In genomic region chr16:92397745-92398573, GRCm38 (mm10) we compare ENCODE assay signal across 11 mouse cellular contexts. TPM values are rescaled to one million over a fixed set of nuclear protein-coding genes. Genes with fewer than 3 reads are reported as not detected.
DNase-seq lines count a peak whose midpoint lies in the region; ATAC-seq and TF ChIP-seq lines count a peak whose summit lies in the region.
"Had no signal": no experiment of that assay in that cellular context is flagged by ENCODE, and none has a peak within 500 bp of the region (broad histone marks: within the 10 kb centered on the region; RNA-seq: fewer than 3 reads in every experiment).

No protein-coding gene starts in this region.

- intact Hi-C loops in heart, adult 2 months (cut with DNase I), result loop anchor here (2.0 to 5.0 kb wide), 2 partner anchors 47 to 61 kb away; no protein-coding TSS in a partner anchor
- intact Hi-C loops in heart, postnatal 10 days (cut with DNase I), result loop anchor here (2.0 kb wide), 3 partner anchors 31 to 57 kb away; no protein-coding TSS in a partner anchor

- H3K27me3 ChIP-seq in heart, adult 2 months (ENCODE audit: control insufficient read depth, insufficient read depth, low read length), result no peaks in the 10 kb centered on the region
- no peaks in the 10 kb centered on the region for H3K27me3 ChIP-seq in limb, embryonic 15.5 days

- DNase-seq in heart, adult 2 months, result peak in 1 of 2 experiments; percentile 32
- no peak for DNase-seq in heart, postnatal 10 days
- peak; percentile 45 for DNase-seq in urinary bladder, postnatal 14 days (ENCODE audit: low spot score)
- DNase-seq in urinary bladder, postnatal 10 days (ENCODE audit: low spot score), result no peak
- DNase-seq in yolk sac, embryonic 10.5 days (ENCODE audit: low spot score), result peak; percentile 71
- no peak for DNase-seq in spleen, adult 18-20 months
- DNase-seq in thymus, postnatal 36 days, result no peak
- DNase-seq: gastrocnemius, postnatal 25 days; left cerebral cortex, postnatal 4 days had no signal

- no peak for TF ChIP-seq EP300 in heart, adult 2 months (IDR thresholded peaks at IDR 0.05; ENCODE audit: insufficient read depth, low read depth, low read length)

- H3K9me3 ChIP-seq in limb, embryonic 15.5 days, result no peaks in the 10 kb centered on the region

- 0 out of 2 replicates have a peak, but pooled peaks have one; percentile 20 for ATAC-seq in limb, embryonic 15.5 days (ENCODE audit: insufficient number of reproducible peaks, low FRiP score, low TSS enrichment, low read depth)

- H3K4me3 ChIP-seq in heart, adult 2 months, result peak overlapping the region; percentile 8; the same call in 1 of the 2 replicates
- no peak overlapping the region for H3K4me3 ChIP-seq in limb, embryonic 15.5 days

- 37% methylated on average over 10 of the region's 10 CpGs for WGBS in heart, adult 2 months
- 48% methylated on average over 10 of the region's 10 CpGs for WGBS in limb, embryonic 15.5 days

- peaks cover 15% of the 10 kb centered on the region for H3K4me1 ChIP-seq in heart, adult 2 months (ENCODE audit: control insufficient read depth, insufficient read depth, low read length)
- peaks cover 54% of the 10 kb centered on the region for H3K4me1 ChIP-seq in limb, embryonic 15.5 days

- peak overlapping the region; percentile 20 for H3K4me2 ChIP-seq in limb, embryonic 15.5 days

- no peaks in the 10 kb centered on the region for H3K79me2 ChIP-seq in heart, adult 2 months (replicated peaks; ENCODE audit: control insufficient read depth, insufficient read depth, low read length)

- no peaks in the 10 kb centered on the region for H3K36me3 ChIP-seq in heart, adult 2 months (ENCODE audit: control insufficient read depth, insufficient read depth, low read length)
- H3K36me3 ChIP-seq in limb, embryonic 15.5 days, result peaks cover 42% of the 10 kb centered on the region

- no peak for TF ChIP-seq CTCF in heart, adult 2 months (IDR thresholded peaks at IDR 0.05)

- H3K9ac ChIP-seq in heart, adult 2 months (ENCODE audit: low read depth, low read length), result peak overlapping the region; percentile 2; the same call in 1 of the 2 replicates
- no peak overlapping the region for H3K9ac ChIP-seq in limb, embryonic 15.5 days

- TF ChIP-seq POLR2A in heart, adult 2 months (IDR thresholded peaks at IDR 0.05; ENCODE audit: insufficient read depth, low read depth, low read length), result no peak

- H3K27ac ChIP-seq in heart, adult 2 months, result peak overlapping the region; percentile 91
- peak overlapping the region; percentile 79 for H3K27ac ChIP-seq in limb, embryonic 15.5 days

RNA-seq across cellular contexts. Expression of gene Kcne1, which starts 38.7 kb away (rescaled TPM):
- total RNA-seq in heart, adult 2 months (2021), result 10 to 100 TPM in 1 of 2 experiments, 1 to 10 TPM in 1; 6.9 to 11.6 TPM
- 34.8 and 36.5 TPM in 2 replicates for polyA plus RNA-seq in heart, adult 2 months (2012; rRNA removed)
- 100 to 1,000 TPM; 415 to 442 TPM for total RNA-seq in heart, postnatal 10 days (2021)
- 0.36 and 0.42 TPM in 2 replicates for polyA plus RNA-seq in limb, embryonic 15.5 days (2015; fragmentation: Nextera tagmentation; extraction: Ambion mirVana)
- total RNA-seq: gastrocnemius, postnatal 25 days; left cerebral cortex, postnatal 4 days had no signal
- polyA plus RNA-seq: small intestine, adult 2 months had no signal

Comparison
In these comparisons a context has a peak if more than half of its experiments do, and no peak if none do; other contexts are left out.
1. DNase-seq: peak in urinary bladder, postnatal 14 days (single experiment) and yolk sac, embryonic 10.5 days (single experiment); none in heart, postnatal 10 days (0 of 2), urinary bladder, postnatal 10 days (single experiment), spleen, adult 18-20 months (0 of 2) and thymus, postnatal 36 days (0 of 2).
2. RNA of gene Kcne1, which starts 38.7 kb away (total RNA-seq): 415 to 442 TPM in heart, postnatal 10 days; 6.9 to 11.6 TPM in heart, adult 2 months; every median in the first group is over 10 times any median in the second.